Comparison of ENCODE assay signal across 1 mouse cellular context in the genomic region with DNA sequence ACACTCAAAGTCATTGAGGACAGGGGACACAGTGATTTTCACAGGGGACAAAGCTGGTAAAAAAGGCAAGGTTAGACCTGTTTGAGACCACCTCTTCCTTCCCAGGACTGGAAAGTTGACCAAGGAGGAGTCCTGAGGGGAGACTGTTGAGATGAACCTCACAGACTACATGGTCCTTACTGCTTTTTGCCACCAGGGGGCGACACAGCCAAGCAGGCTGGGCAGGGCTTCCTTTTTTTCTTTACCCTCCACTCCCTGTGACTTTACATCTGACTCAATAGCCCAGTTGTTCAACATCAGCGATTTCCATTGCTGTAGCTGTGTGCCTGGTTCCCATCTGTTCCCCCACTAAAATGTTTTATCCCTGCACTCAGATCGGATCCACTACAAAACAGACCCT.
TF ChIP-seq lines count a peak whose summit lies in the region.

No protein-coding gene starts in this region.

TF ChIP-seq in MEL, 35 proteins besides CTCF, POLR2A, EP300 and RAD21 (continued from another document):
- TF ChIP-seq ETS1 (IDR thresholded peaks at IDR 0.05; ENCODE audit: low read depth, low read length) (no peak), MYC (IDR thresholded peaks at IDR 0.05; ENCODE audit: low read depth, low read length) (0 out of 2 replicates have a peak, but pooled peaks have one; percentile 33), USF1 (IDR thresholded peaks at IDR 0.05; ENCODE audit: low read depth, low read length) (no peak), POLR2AphosphoS2 (IDR thresholded peaks at IDR 0.05; ENCODE audit: low read length) (no peak), UBTF (IDR thresholded peaks at IDR 0.05; ENCODE audit: borderline replicate concordance, insufficient read depth, low read depth, low read length) (no peak), ZNF384 (IDR thresholded peaks at IDR 0.05; ENCODE audit: low read depth, low read length) (peak; percentile 81), GATA1 (IDR thresholded peaks at IDR 0.05; ENCODE audit: low read depth, low read length) (no peak), MAX (IDR thresholded peaks at IDR 0.05; ENCODE audit: low read length) (no peak), E2F4 (IDR thresholded peaks at IDR 0.05; ENCODE audit: borderline replicate concordance, low read depth, low read length) (no peak)
